ENCODE assay signal across 8 mouse cellular contexts in genomic region chr16:4913783-4914735, GRCm38 (mm10). TPM values are rescaled to one million over a fixed set of nuclear protein-coding genes. Genes with fewer than 3 reads are reported as not detected.
DNase-seq lines count a peak whose midpoint lies in the region; ATAC-seq and TF ChIP-seq lines count a peak whose summit lies in the region.

No protein-coding gene starts in this region.

- H3K4me1 ChIP-seq in hindbrain, embryonic 10.5 days (replicated peaks) = no peaks in the 10 kb centered on the region; the same call in 1 of the 2 replicates
- peaks cover 15% of the 10 kb centered on the region for H3K4me1 ChIP-seq in lung, embryonic 15.5 days
- H3K4me1 ChIP-seq in olfactory bulb, adult 2 months (ENCODE audit: control insufficient read depth, insufficient read depth, low read length) = peaks cover 17% of the 10 kb centered on the region

- H3K27ac ChIP-seq in hindbrain, embryonic 10.5 days = no peak overlapping the region
- peak overlapping the region; percentile 83 for H3K27ac ChIP-seq in lung, embryonic 15.5 days
- H3K27ac ChIP-seq in olfactory bulb, adult 2 months (ENCODE audit: insufficient read depth, low read depth, low read length) = peak overlapping the region; percentile 62

- peaks cover 79% of the 10 kb centered on the region for H3K36me3 ChIP-seq in hindbrain, embryonic 10.5 days
- H3K36me3 ChIP-seq in lung, embryonic 15.5 days = peaks cover 59% of the 10 kb centered on the region

- H3K9me3 ChIP-seq in hindbrain, embryonic 10.5 days = no peaks in the 10 kb centered on the region
- no peaks in the 10 kb centered on the region for H3K9me3 ChIP-seq in lung, embryonic 15.5 days

- no peak for TF ChIP-seq POLR2A in olfactory bulb, adult 2 months (IDR thresholded peaks at IDR 0.05; ENCODE audit: insufficient read depth, low read depth, low read length)

- peak overlapping the region; percentile 33; the same call in 1 of the 2 replicates for H3K4me2 ChIP-seq in lung, embryonic 15.5 days

- peak; percentile 58 for ATAC-seq in frontal cortex, adult (ENCODE audit: low TSS enrichment)
- peak; percentile 73; the same call in 1 of the 2 replicates for ATAC-seq in lung, embryonic 15.5 days (ENCODE audit: borderline replicate concordance, extremely low read depth, low FRiP score, low TSS enrichment)

- H3K4me3 ChIP-seq in hindbrain, embryonic 10.5 days = no peak overlapping the region
- no peak overlapping the region for H3K4me3 ChIP-seq in lung, embryonic 15.5 days
- H3K4me3 ChIP-seq in olfactory bulb, adult 2 months (ENCODE audit: insufficient read depth, low read depth, low read length) = no peak overlapping the region

- 0 out of 2 replicates have a peak, but pooled peaks have one; percentile 53 for TF ChIP-seq CTCF in olfactory bulb, adult 2 months (IDR thresholded peaks at IDR 0.05; ENCODE audit: insufficient read depth, low read depth, low read length)

- WGBS in hindbrain, embryonic 10.5 days = 38% methylated on average over 12 of the region's 12 CpGs
- 31% methylated on average over 12 of the region's 12 CpGs for WGBS in lung, embryonic 15.5 days
- WGBS in olfactory bulb, adult 2 months = 29% methylated on average over 12 of the region's 12 CpGs

- no peak overlapping the region for H3K9ac ChIP-seq in lung, embryonic 15.5 days

- H3K27me3 ChIP-seq in hindbrain, embryonic 10.5 days (ENCODE audit: insufficient read depth, poor library complexity, severe bottlenecking) = no peaks in the 10 kb centered on the region
- H3K27me3 ChIP-seq in lung, embryonic 15.5 days = no peaks in the 10 kb centered on the region

- DNase-seq in MN1 (ENCODE audit: low spot score) = peak; percentile 81
- DNase-seq in cerebellum, adult 8-10 months = peak; percentile 88
- peak; percentile 75 for DNase-seq in hindbrain, embryonic 10.5 days (ENCODE audit: low spot score)
- DNase-seq in layer of hippocampus, adult 9-10 months (ENCODE audit: low spot score) = peak; percentile 91
- DNase-seq in thymus, adult 18-20 months = peak; percentile 44 to 70

RNA-seq across cellular contexts. Expression of gene Nudt16l1, which starts 24.5 kb away (rescaled TPM):
- 141 and 145 TPM in 2 replicates for polyA plus RNA-seq in hindbrain, embryonic 10.5 days (2016; fragmentation: Nextera tagmentation; extraction: Ambion mirVana)
- polyA plus RNA-seq in lung, embryonic 15.5 days (2015; fragmentation: Nextera tagmentation; extraction: Ambion mirVana) = 150 and 167 TPM in 2 replicates
- polyA plus RNA-seq in olfactory bulb, adult 2 months (2012; ENCODE audit: insufficient read depth, insufficient read length, low replicate concordance, missing spikeins) = not detected in 2 replicates

RNA-seq across cellular contexts. Expression of gene Mgrn1, which starts 28.0 kb away (rescaled TPM):
- polyA plus RNA-seq in hindbrain, embryonic 10.5 days (2016; fragmentation: Nextera tagmentation; extraction: Ambion mirVana) = 71.6 and 80.8 TPM in 2 replicates
- 88.1 and 93.0 TPM in 2 replicates for polyA plus RNA-seq in lung, embryonic 15.5 days (2015; fragmentation: Nextera tagmentation; extraction: Ambion mirVana)
- 248 TPM in 1 of 2 replicates, not detected in the other for polyA plus RNA-seq in olfactory bulb, adult 2 months (2012; ENCODE audit: insufficient read depth, insufficient read length, low replicate concordance, missing spikeins)

RNA-seq across cellular contexts. Expression of gene Ubald1, which starts 33.9 kb away (rescaled TPM):
- 33.1 and 41.3 TPM in 2 replicates for polyA plus RNA-seq in hindbrain, embryonic 10.5 days (2016; fragmentation: Nextera tagmentation; extraction: Ambion mirVana)
- polyA plus RNA-seq in lung, embryonic 15.5 days (2015; fragmentation: Nextera tagmentation; extraction: Ambion mirVana) = 35.7 TPM in 2 replicates
- not detected in 2 replicates for polyA plus RNA-seq in olfactory bulb, adult 2 months (2012; ENCODE audit: insufficient read depth, insufficient read length, low replicate concordance, missing spikeins)

RNA-seq across cellular contexts. Expression of gene Anks3, which starts 49.9 kb away (rescaled TPM):
- 52.3 and 60.0 TPM in 2 replicates for polyA plus RNA-seq in hindbrain, embryonic 10.5 days (2016; fragmentation: Nextera tagmentation; extraction: Ambion mirVana)
- 54.1 and 56.2 TPM in 2 replicates for polyA plus RNA-seq in lung, embryonic 15.5 days (2015; fragmentation: Nextera tagmentation; extraction: Ambion mirVana)
- not detected in 2 replicates for polyA plus RNA-seq in olfactory bulb, adult 2 months (2012; ENCODE audit: insufficient read depth, insufficient read length, low replicate concordance, missing spikeins)
